Comparison of ENCODE assay signal across 21 mouse cellular contexts in the genomic region with DNA sequence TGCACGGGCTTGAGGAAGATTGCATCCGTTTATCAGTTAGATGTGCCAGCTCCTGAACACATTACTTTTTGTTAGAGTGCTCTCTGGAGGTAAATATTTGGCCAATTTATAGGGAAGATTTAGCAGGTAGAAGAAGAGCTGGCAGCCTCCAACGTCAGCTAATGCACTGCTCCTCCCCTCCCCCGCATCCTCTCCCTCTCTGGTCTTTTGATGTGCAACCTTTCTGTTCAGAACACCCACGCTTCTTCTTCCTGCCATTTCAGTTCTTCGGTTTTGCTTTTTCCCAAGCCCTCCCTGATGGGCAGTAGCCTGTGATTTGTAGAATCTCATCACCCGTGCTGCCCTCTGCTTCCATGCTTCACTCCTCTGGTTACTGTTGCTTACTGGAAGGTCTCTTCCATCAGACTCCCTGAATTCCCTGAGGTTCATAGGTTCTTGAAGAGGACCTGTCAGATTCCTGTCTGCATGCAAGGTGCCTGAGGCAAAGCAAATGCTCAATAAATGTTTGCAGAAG. TPM values are rescaled to one million over a fixed set of nuclear protein-coding genes. Genes with fewer than 3 reads are reported as not detected.
A peak's percentile ranks its signal among the peaks of the same experiment; 100 is the strongest.
DNase-seq lines count a peak whose midpoint lies in the region; ATAC-seq and TF ChIP-seq lines count a peak whose summit lies in the region.
"Had no signal": no experiment of that assay in that cellular context is flagged by ENCODE, and none has a peak within 500 bp of the region (broad histone marks: within the 10 kb centered on the region; RNA-seq: fewer than 3 reads in every experiment).

No protein-coding gene starts in this region.

- no peaks in the 10 kb centered on the region for H3K36me3 ChIP-seq in hindbrain, postnatal 0 days (ENCODE audit: insufficient read depth, low read length)
- H3K36me3 ChIP-seq in hindbrain, embryonic 13.5 days, result no peaks in the 10 kb centered on the region
- no peaks in the 10 kb centered on the region for H3K36me3 ChIP-seq in neural tube, embryonic 15.5 days
- H3K36me3 ChIP-seq: embryonic facial prominence, embryonic 12.5 days; hindbrain, embryonic 10.5 days; midbrain, embryonic 10.5 days had no signal

- no peaks in the 10 kb centered on the region for H3K9me3 ChIP-seq in hindbrain, postnatal 0 days (ENCODE audit: low read length)
- no peaks in the 10 kb centered on the region for H3K9me3 ChIP-seq in hindbrain, embryonic 13.5 days
- H3K9me3 ChIP-seq in neural tube, embryonic 15.5 days (replicated peaks), result no peaks in the 10 kb centered on the region
- H3K9me3 ChIP-seq: embryonic facial prominence, embryonic 12.5 days; forebrain, embryonic 13.5 days; hindbrain, embryonic 10.5 days; midbrain, embryonic 10.5 days had no signal

- peaks cover 7% of the 10 kb centered on the region; the same call in 1 of the 2 replicates for H3K4me1 ChIP-seq in hindbrain, postnatal 0 days (ENCODE audit: insufficient read depth, low read length)
- peaks cover 25% of the 10 kb centered on the region for H3K4me1 ChIP-seq in hindbrain, embryonic 13.5 days (replicated peaks)
- H3K4me1 ChIP-seq in neural tube, embryonic 15.5 days, result peaks cover 14% of the 10 kb centered on the region
- H3K4me1 ChIP-seq: embryonic facial prominence, embryonic 12.5 days had no signal

- peak; percentile 5 for DNase-seq in hindbrain, postnatal 0 days (ENCODE audit: low spot score)
- no peak for DNase-seq in neural tube, embryonic 10.5 days (ENCODE audit: extremely low spot score, low spot score)
- DNase-seq in thymus, postnatal 25 days, result peak; percentile 64
- DNase-seq in B cell, adult 2 months, result no peak
- DNase-seq in gastrocnemius, adult 2 months, result no peak
- DNase-seq: adrenal gland, adult 8-10 months; cerebellum, adult 11 months; cerebellum, postnatal 10 days; gastrocnemius, postnatal 36 days; kidney, postnatal 14 days; lung, postnatal 36 days had no signal

- H3K9ac ChIP-seq in hindbrain, postnatal 0 days (replicated peaks; ENCODE audit: low read length), result no peak overlapping the region
- no peak overlapping the region for H3K9ac ChIP-seq in hindbrain, embryonic 13.5 days
- H3K9ac ChIP-seq in neural tube, embryonic 15.5 days (replicated peaks), result no peak overlapping the region
- H3K9ac ChIP-seq: embryonic facial prominence, embryonic 12.5 days; forebrain, embryonic 13.5 days had no signal

- H3K27ac ChIP-seq in hindbrain, postnatal 0 days, result no peak overlapping the region
- no peak overlapping the region for H3K27ac ChIP-seq in hindbrain, embryonic 13.5 days
- no peak overlapping the region for H3K27ac ChIP-seq in neural tube, embryonic 15.5 days (replicated peaks)
- no peak overlapping the region for H3K27ac ChIP-seq in gastrocnemius, adult 2 months
- H3K27ac ChIP-seq: embryonic facial prominence, embryonic 12.5 days; forebrain, embryonic 13.5 days; hindbrain, embryonic 10.5 days; midbrain, embryonic 10.5 days had no signal

- intact Hi-C loops in gastrocnemius, adult 2 months (cut with DNase I), result no loop called here

- 55% methylated on average over 7 of the region's 7 CpGs for WGBS in hindbrain, postnatal 0 days
- WGBS in hindbrain, embryonic 13.5 days, result 55% methylated on average over 7 of the region's 7 CpGs
- WGBS in neural tube, embryonic 15.5 days, result 47% methylated on average over 7 of the region's 7 CpGs

- no peaks in the 10 kb centered on the region for H3K27me3 ChIP-seq in hindbrain, postnatal 0 days (ENCODE audit: insufficient read depth, low read length)
- no peaks in the 10 kb centered on the region for H3K27me3 ChIP-seq in hindbrain, embryonic 13.5 days
- no peaks in the 10 kb centered on the region for H3K27me3 ChIP-seq in neural tube, embryonic 15.5 days (replicated peaks)
- H3K27me3 ChIP-seq: embryonic facial prominence, embryonic 12.5 days; forebrain, embryonic 13.5 days had no signal

- no peak for ATAC-seq in hindbrain, postnatal 0 days
- ATAC-seq in hindbrain, embryonic 13.5 days (ENCODE audit: low FRiP score), result no peak
- no peak for ATAC-seq in neural tube, embryonic 15.5 days (ENCODE audit: low FRiP score)
- peak; percentile 95 for ATAC-seq in inflammation-experienced regulatory T-cells, adult 6 months
- ATAC-seq: forebrain, embryonic 13.5 days had no signal

- H3K4me3 ChIP-seq in hindbrain, postnatal 0 days (ENCODE audit: low read length), result no peak overlapping the region
- no peak overlapping the region for H3K4me3 ChIP-seq in hindbrain, embryonic 13.5 days
- H3K4me3 ChIP-seq in neural tube, embryonic 15.5 days (replicated peaks), result no peak overlapping the region
- no peak overlapping the region for H3K4me3 ChIP-seq in gastrocnemius, adult 2 months
- H3K4me3 ChIP-seq: embryonic facial prominence, embryonic 12.5 days; erythroblast, embryonic 14.5 days; forebrain, embryonic 13.5 days; hindbrain, embryonic 10.5 days; midbrain, embryonic 10.5 days had no signal

- TF ChIP-seq CTCF in hindbrain, postnatal 0 days (IDR thresholded peaks at IDR 0.05; ENCODE audit: low read depth), result no peak
- no peak for TF ChIP-seq CTCF in gastrocnemius, adult 2 months (IDR thresholded peaks at IDR 0.05)

- H3K4me2 ChIP-seq in hindbrain, postnatal 0 days (ENCODE audit: low read depth, low read length), result no peak overlapping the region
- H3K4me2 ChIP-seq in hindbrain, embryonic 13.5 days, result no peak overlapping the region
- H3K4me2 ChIP-seq in neural tube, embryonic 15.5 days, result 0 out of 2 replicates have a peak overlapping the region, but pooled peaks have one; percentile 5
- H3K4me2 ChIP-seq: embryonic facial prominence, embryonic 12.5 days; forebrain, embryonic 13.5 days had no signal

RNA-seq across cellular contexts. Expression of gene Calr4, which starts 4.5 kb away (rescaled TPM):
- total RNA-seq in hindbrain, postnatal 0 days (2014; rRNA removed), result 0.54 and 1.0 TPM in 2 replicates
- polyA plus RNA-seq in hindbrain, postnatal 0 days (2015; fragmentation: Nextera tagmentation; extraction: Ambion mirVana), result 1.6 TPM in 2 replicates
- polyA plus RNA-seq in hindbrain, embryonic 13.5 days (2015; fragmentation: Nextera tagmentation; extraction: Ambion mirVana), result 2.1 and 2.2 TPM in 2 replicates
- 1.3 and 1.7 TPM in 2 replicates for polyA plus RNA-seq in neural tube, embryonic 15.5 days (2015; fragmentation: Nextera tagmentation; extraction: Ambion mirVana)
- not detected for polyA plus RNA-seq in inflammation-experienced regulatory T-cells, adult 6 months (2017; shearing (Covaris generic))
- total RNA-seq in gastrocnemius, adult 2 months (2021), result under 1 TPM in 1 of 2 experiments, not detected in 1; 0.15 TPM
- total RNA-seq: gastrocnemius, postnatal 36 days had no signal
- polyA plus RNA-seq: erythroblast, embryonic 14.5 days; heart, embryonic 16.5 days; hindbrain, embryonic 10.5 days; liver, embryonic 16.5 days had no signal

RNA-seq across cellular contexts. Expression of gene Osbpl9, which starts 27.8 kb away (rescaled TPM):
- total RNA-seq in hindbrain, postnatal 0 days (2014; rRNA removed), result 59.3 and 65.3 TPM in 2 replicates
- 59.0 and 64.3 TPM in 2 replicates for polyA plus RNA-seq in hindbrain, postnatal 0 days (2015; fragmentation: Nextera tagmentation; extraction: Ambion mirVana)
- polyA plus RNA-seq in hindbrain, embryonic 13.5 days (2015; fragmentation: Nextera tagmentation; extraction: Ambion mirVana), result 90.1 and 92.1 TPM in 2 replicates
- 79.1 and 79.4 TPM in 2 replicates for polyA plus RNA-seq in neural tube, embryonic 15.5 days (2015; fragmentation: Nextera tagmentation; extraction: Ambion mirVana)
- polyA plus RNA-seq in inflammation-experienced regulatory T-cells, adult 6 months (2017; shearing (Covaris generic)), result 10 to 100 TPM; 75.7 to 78.9 (median 77.2) TPM
- 100 to 1,000 TPM in 1 of 2 experiments, 10 to 100 TPM in 1; 91.5 to 112 TPM for total RNA-seq in gastrocnemius, adult 2 months (2021)

RNA-seq across cellular contexts. Expression of gene Eps15, which starts 50.2 kb away (rescaled TPM):
- total RNA-seq in hindbrain, postnatal 0 days (2014; rRNA removed), result 68.8 and 73.0 TPM in 2 replicates
- 57.4 and 58.1 TPM in 2 replicates for polyA plus RNA-seq in hindbrain, postnatal 0 days (2015; fragmentation: Nextera tagmentation; extraction: Ambion mirVana)
- polyA plus RNA-seq in hindbrain, embryonic 13.5 days (2015; fragmentation: Nextera tagmentation; extraction: Ambion mirVana), result 68.8 and 69.1 TPM in 2 replicates
- 64.7 and 68.8 TPM in 2 replicates for polyA plus RNA-seq in neural tube, embryonic 15.5 days (2015; fragmentation: Nextera tagmentation; extraction: Ambion mirVana)
- 10 to 100 TPM; 68.9 to 72.9 (median 72.8) TPM for polyA plus RNA-seq in inflammation-experienced regulatory T-cells, adult 6 months (2017; shearing (Covaris generic))
- total RNA-seq in gastrocnemius, adult 2 months (2021), result 10 to 100 TPM; 67.6 to 83.7 TPM

Comparison
In these comparisons a context has a peak if more than half of its experiments do, and no peak if none do; other contexts are left out.
1. DNase-seq: peak in hindbrain, postnatal 0 days (single experiment) and thymus, postnatal 25 days (single experiment); none in neural tube, embryonic 10.5 days (single experiment), B cell, adult 2 months (0 of 2) and gastrocnemius, adult 2 months (single experiment).